Mouse (Mus musculus): ENCODE results near the gene Cd3e.
"Not testable (repeated sequence)": the region's sequence is repeated elsewhere in the genome, so short reads cannot be mapped to it uniquely, and the experiment has no call there.

Cd3e gene

DNA sequence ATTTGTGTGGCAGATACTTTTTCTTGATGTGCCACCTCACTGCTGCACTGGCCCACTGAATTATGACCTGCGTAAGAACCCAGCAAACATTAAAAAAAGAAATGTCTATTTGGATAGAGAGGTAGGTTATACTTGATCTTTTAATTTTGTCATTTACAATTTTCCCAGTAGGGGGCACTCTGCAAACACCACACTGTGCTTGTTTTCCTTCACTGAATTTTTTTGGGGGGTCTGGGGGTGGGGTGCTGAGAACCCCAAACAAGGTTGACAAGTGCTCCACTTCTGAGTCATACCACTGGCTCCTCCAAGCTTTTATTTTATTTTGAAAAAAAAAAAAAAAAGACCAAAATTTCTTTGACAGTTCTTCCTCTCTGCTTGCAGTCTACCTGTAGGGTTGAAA, 40.0 kb downstream of the Cd3e start:
- DNase-seq = no peak

DNA sequence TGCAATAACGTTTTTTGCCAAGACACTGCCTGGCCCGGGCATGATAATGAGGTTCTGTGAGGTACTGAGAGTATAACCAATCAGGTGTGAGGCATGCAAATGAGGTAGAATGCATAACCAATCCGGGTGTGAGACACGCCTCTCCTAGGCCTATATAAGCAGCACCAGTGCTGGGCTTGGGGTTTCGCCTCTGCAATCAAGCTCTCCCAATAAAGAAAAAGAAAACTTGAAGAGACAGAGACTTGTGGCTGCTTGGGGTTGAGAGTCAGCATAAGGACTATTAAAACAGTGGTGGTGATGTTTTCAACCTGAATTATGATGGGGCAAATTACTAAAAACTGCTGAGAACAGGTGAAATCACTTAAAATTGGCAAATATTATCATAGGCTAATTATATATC, 41.7 kb downstream of the Cd3e start:
- DNase-seq = not testable (repeated sequence)

DNA sequence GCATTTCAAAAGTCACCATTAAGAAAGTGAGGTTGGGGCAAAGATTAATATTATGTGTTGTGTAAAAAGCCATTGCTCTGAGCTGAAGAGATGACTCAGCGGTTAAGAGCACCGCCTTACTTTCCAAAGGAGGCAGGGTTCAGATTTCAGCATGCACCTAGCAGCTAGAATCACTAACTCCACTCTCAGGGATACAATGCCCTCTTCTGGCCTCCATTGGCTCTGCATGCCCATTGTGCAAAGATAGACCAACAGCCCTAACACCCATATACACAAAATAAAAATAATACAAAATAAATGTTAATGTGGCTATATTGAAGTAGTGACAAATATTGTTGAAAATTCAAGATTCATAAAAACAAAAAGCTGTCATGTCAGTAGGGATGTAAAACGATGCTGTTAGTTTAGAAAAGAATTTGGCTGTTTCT, 42.6 kb downstream of the Cd3e start:
- peak; percentile 28 for DNase-seq

GRCm38 (mm10) chr9:44965833-44966466, 43.5 kb downstream of the Cd3e start:
- DNase-seq = no peak

DNA sequence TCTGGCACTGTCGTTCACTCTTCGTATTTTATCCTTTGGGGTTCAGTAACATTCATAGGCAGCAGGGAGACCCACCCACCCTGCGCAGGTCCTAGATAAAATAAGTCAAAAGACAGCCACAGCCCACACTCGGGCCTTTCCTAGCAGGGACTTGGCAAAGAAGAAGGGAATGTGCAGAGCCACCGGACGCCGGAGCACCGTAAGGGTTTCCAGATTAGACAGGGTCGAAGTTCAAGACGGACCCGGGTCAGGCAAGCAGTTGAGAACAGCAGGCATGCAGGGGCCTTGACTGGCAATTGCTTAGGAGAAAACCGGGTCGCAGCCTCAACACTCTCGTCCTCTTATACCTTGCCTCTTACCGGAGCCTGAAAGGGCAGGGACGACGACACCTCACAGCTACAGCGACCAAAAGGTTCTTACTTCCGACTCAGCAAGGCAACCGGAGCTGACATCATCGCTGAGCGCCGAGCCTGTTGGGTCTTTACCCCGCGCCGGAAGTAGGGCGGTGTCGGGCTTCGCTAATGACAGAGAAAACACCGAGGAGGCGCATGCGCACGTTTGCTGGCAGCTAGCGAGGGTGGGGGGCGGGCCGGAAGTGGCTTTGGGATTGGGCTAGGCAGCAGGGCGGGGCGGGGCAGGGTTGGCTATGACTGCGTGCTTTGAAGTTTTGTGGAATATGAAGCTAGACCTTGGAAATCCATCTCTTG, 44.1 kb downstream of the Cd3e start, which contains the start of gene Ube4a:
Gene Ube4a, minus strand, starts transcription at position 475 of the 707 bp plus-strand sequence.
- peak; percentile 99 for DNase-seq

DNA sequence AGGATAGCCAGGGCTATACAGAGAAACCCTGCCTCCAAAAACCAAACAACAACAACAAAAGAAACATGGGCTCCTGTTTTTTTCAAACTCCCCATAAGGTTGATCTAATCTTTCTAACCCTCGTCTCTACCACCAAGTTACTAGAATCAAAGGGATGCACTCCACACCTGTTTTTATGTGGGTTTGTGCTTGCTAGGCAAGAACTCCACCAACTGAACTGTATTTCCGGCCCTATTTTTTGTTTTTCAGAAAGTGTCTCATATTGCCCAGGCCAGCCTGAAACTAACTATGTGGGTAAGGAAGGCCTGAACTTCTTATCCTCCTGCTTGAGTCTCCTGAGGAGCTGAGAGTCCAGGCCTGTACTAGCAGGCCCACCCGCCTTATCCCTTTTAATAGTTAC, 55.0 kb downstream of the Cd3e start:
- DNase-seq = no peak

All from right cerebral cortex, postnatal 14 days (tissue).